Mouse (Mus musculus) CH12F3 (cell line): ENCODE data around the gene Foxp1.

Experiments
- in situ Hi-C: fragments of 300-500 bp; cut with MboI; formaldehyde crosslinking; loops from 2 replicates; pipeline ENCODE4 v1.14.3; 2020; ENCODE audit warnings: low sequenced_read_pairs

The Foxp1 gene

DNA sequence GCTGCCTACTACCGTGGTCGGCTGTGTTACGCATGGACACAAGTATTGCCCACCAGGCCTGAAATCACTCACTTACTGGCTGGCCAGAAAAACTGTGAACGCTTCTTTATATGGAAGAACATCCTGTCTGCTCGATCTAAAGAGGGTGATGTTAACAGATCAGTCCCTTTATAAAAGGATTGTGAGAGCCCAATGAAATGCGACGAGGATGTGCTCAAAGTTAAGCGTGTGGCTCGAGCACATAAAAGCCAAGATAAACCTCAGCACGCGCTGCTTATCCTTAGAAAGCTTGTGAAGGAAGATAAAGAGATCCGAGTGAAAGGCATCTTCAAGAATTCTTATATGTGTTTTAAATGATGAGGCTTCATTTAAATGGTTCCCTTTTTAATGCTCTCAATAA lies 126.8 kb downstream of the Foxp1 start:
- in situ Hi-C loops = no loop called here

DNA sequence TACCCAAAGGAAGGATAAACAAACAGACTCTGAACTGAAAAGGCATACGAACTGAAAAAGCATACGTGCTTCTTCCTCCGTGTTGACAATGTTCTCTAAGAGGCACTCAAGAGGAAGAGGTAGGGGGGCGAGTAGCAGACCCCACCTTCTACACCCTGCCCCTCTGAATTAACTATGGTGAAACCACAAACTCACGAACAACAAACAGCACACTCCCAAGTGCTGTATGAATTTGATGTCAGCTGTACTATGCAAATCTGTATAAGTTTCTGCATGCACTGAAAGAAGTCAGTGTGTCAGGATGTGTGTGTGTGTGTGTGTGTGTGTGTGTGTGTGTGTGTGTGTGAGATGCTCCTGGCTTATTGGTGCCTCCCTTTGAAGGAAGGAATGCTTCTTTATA lies 127.7 kb downstream of the Foxp1 start:
- in situ Hi-C loops = no loop called here

- in situ Hi-C loops = no loop called here
These were observed 130.0 kb downstream of the Foxp1 start for GRCm38 (mm10) chr6:99392484-99392883.

DNA sequence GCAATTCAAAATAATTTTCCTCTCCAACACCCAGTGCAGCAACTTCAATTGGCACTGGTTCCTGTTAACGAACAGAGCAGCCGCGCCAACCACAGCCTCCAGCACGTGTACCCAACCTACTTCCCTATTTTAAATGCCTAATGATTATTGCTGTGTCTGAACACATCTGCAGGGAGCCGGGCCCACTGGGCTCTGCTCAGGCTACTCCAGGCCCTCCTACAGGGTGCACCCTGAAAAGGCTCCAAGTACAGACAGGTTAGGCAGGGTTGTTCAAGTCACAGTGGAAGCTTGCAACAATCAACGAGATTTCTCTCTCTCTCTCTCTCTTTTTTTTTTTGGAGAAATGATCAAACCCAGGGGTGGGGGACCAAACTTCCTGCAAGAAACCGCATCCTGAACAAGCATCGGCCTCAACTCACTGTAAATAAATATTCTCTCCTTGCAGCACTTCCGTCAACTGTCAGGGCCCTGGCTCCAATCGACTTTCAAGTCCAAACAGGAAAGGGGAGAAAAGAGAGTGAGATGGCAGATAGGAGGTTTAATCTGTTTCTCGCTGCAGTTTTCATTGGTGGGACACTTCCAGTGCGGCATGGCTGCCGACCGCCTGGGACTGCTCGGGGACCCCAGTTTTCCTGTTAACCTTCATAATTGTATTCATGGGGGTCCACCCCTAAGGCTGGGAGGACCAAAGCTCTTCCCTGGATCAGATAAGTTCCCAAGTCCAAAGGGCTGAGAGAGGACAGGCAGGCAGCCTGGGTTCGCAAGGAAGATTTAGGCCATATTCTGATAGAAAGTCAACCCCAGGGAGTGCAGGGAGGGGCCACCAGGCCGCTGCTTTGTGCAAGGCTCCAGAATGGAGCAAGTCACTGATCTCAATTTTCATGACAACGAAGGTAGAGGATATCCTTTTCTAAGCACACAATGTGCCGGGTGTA lies 133.5 kb downstream of the Foxp1 start:
- in situ Hi-C loops = no loop called here

DNA sequence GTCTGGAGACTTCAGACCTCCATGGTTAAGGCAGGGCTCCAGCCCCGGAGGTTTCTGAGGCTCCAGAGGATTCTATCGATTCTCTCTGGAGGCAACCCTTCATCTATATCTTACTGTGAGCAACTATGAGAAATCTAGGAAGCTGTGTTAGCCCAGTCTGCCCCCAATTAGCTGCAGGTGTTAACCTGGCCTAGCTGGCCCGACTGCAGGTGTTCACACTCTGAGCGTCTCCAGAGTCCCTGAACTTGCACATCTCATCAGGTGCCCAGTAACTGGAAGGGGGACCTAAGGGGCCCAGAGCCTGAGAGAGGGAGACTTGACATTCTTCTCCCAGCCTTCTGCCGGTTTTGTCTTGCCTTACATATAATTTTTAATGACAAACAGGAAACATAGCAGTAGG lies 134.5 kb downstream of the Foxp1 start:
- in situ Hi-C loops = no loop called here

DNA sequence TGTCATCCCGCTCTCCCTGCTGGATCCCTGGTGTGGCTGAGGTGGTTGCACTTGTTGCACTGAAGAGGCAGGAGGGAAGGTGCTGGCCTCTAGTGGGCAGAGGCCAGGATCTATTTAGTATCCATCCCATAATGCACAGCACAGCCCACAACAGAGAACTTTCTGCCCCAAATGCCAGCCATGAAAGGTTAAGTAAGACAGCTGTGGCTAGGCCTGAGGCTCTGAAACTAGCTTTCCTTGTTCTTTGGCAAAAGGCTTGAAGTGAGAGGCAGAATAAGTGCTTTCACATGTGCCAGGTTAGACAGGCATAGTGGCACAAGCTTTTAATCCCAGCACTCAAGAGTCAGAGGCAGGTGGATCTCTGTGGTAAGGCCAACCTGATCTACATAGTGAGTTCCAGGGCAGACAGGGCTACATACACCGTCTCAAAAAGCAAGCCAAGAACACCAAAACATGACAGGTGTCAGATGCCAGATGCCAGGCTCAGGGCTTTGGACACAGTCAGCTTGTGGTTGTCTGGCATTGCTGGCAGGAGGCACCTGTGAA lies 137.4 kb downstream of the Foxp1 start:
- in situ Hi-C loops = no loop called here

- in situ Hi-C loops = no loop called here
These were observed 138.6 kb downstream of the Foxp1 start for GRCm38 (mm10) chr6:99383846-99384472.

DNA sequence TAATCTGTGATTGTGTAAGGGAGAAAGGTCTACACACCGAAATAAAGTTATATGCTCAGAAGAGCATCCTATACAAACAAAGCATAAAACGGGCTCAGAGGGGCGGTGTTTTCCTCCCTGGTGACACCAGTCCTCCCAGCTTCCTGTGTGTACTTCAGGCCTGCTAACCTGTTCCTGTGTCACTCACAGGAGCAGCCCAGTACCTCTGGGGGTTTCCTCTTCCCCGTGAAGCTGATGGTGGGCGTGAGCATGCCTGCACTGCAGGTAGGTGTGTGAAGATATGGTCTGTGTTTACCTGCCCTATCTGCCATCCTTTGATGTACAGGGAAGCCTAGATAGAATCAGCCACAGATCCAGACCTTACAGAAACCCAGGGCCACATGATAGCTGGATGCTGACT lies 142.4 kb downstream of the Foxp1 start:
- in situ Hi-C loops = no loop called here

DNA sequence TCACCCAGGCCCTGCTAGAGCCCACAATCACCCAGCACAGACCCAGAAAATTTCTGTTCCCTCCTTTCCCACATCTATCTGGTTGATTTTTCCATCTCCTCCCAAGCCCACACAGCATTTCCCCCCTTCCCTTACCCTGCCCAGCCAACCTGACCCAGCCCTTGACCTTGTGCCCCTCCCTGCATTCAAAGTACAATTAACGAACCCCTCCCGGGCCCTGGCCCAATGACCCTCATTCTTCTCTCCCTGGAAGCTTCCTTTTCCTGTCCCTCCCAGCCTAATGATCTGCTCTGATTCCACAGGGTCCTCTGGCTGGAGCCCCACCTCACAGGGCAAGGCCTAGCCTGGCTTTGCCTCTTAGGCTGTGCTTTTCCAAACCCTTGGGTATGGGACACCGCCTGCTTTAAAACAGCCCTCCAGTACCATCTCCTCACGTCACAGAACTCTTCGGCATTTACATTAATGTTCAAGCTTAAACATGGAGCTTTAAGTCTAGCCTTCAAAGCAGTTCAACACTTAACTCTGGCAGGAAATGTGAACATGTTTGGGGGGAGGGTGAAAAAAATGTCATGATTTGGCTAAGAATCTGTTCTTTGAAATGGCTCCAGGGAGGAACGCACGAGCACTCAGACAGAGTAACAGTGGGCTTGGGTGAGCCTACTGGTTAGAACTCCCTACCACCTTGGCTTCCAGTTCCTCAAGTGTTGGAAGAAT lies 143.4 kb downstream of the Foxp1 start:
- in situ Hi-C loops = no loop called here

GRCm38 (mm10) chr6:99377716-99378115 lies 144.8 kb downstream of the Foxp1 start:
- in situ Hi-C loops = no loop called here

- in situ Hi-C loops = no loop called here
These were observed 145.4 kb downstream of the Foxp1 start for GRCm38 (mm10) chr6:99377131-99377530.

GRCm38 (mm10) chr6:99376721-99377120 lies 145.8 kb downstream of the Foxp1 start:
- in situ Hi-C loops = no loop called here

- in situ Hi-C loops = no loop called here
These were observed 146.7 kb downstream of the Foxp1 start for GRCm38 (mm10) chr6:99375865-99376264.

DNA sequence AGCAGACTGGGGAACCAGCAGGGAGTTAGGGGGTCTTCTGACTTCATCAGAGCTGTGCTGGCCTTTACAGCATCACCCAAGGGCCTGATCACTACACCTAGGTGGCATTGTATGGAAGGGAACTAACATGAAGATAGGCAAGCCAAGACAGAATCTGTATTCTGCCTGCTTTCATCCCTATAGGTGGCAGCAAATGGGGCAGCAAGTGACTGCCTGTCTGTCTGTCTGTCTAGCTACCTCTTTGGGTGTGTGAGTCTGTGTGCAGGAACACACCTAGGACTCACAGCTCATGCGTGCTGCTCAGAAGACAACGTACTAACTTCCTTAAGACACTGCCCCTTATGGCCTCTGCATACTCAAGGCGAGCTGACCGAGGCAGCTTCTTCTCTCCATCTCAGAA lies 147.1 kb downstream of the Foxp1 start:
- in situ Hi-C loops = no loop called here

DNA sequence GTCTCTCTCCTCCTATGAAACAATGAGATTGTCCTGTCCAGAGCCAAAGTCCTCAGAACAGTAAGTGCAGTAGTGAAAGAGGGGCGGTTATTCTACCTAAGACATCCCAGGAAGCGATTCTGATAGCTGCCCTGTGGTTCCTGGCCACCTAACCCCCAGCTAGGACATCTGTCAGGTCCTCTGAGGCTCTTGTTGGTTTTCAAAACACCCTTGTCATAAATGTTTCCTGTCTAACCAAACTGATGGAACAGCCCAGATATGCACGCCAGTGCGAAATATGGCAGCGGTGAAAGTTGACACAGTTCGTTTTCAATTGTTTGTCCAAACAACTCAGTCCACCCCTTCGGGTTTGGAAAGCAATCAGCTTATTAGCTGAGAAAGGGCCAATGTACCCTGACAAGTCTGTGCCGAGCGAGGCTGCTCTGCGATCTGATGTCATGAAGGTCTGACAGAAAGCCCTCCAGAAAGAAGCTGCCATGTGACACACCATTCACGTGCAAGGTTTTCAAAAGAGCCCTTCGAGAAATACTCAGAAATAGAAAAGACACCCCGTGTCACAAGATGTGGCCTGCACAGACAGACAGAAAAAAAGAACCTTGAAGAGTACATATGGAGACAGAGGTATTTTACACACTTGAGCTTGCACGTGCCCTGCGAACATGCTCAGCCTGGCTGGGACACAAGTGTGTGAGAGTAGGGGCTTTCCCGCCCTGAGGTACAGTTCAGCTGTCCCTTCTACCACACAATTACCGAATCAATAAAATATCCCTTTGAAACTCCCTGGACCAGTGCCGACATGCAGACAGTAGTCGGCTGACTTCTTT lies 147.9 kb downstream of the Foxp1 start:
- in situ Hi-C loops = no loop called here

DNA sequence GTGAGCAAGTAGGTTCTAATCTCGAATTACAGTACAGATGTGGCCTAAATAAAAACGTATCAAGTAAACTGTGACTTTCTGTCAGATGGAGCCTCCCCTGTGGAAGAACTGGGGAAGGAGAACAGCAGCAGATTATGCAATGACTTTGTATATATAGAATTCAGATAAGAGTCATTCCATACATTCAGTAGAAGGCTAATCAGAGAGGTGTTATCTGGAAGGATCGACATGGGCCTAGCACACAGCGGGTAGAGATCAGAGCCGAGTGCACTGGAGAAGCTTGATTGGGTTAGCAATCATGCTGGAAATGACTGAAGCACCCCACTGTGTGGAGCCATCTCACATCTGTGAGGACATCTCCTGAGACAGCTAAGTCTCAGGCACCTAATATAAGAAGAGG lies 150.1 kb downstream of the Foxp1 start:
- in situ Hi-C loops = no loop called here

- in situ Hi-C loops = no loop called here
These were observed 150.5 kb downstream of the Foxp1 start for GRCm38 (mm10) chr6:99372016-99372415.

DNA sequence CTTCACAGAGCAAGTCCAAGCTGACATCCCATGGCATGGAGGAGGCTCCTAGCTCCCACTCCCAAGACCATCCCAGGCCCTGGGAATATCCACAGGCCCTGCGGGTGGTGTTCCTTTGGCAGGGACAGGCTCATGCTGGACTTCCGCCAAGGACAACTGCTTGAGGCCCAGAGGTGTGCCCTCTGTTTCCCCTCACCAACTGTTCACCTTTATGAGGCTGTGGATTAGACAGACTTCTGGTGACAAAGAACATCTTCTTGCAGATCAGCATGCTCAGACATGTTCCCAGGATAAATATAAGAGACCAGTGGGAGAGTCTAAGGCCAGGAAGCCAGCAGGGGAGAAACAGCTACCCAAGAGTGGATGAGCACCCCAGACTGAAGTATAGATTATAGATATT lies 152.6 kb downstream of the Foxp1 start:
- in situ Hi-C loops = no loop called here

GRCm38 (mm10) chr6:99369156-99369555 lies 153.4 kb downstream of the Foxp1 start:
- in situ Hi-C loops = no loop called here

DNA sequence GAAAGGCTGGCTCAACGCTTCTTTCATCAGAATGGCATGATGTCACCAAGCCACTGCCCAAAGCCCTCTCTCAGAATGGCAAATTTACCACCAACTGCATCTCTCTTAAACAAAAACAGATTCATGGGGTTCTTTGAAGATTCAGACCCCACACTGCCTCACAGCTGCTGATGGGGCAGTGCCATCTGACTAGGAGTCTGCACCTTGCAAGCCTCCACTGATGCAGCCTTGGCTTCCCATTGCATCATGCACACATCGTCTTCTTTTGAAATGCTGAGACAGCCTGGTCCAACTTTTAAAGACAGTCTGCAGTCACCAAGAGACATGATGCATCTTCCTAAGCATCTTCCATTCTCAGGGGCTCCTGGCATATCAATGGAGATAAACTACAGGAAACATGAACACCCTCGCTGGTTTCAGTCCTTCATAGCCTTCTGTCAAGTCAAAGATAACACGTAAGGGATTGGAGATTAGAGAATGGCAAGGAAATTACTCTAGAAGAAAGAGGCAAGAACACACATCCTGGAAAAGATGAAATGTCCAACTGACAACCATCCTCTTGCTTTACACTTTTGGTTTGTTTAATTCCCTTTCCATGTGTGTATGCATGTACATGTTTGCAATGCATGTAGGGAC lies 154.3 kb downstream of the Foxp1 start:
- in situ Hi-C loops = no loop called here
